Mouse (Mus musculus) adrenal gland, postnatal 10 days (tissue): ENCODE measurements around the gene Gm6502. TPM values are rescaled to one million over a fixed set of nuclear protein-coding genes. Genes with fewer than 3 reads are reported as not detected.
"Not testable (repeated sequence)": the region's sequence is repeated elsewhere in the genome, so short reads cannot be mapped to it uniquely, and the experiment has no call there.

Source experiments
- DNase-seq: peaks from one replicate; pipeline ENCODE4 v3.0.0; 2021; ENCODE audit warnings: mixed read lengths
- long read RNA-seq, 2 experiments: library from polyadenylated mRNA; stranded (forward); transcript quantifications; one replicate each; pipeline ENCODE4 v2.0.0; 2021
- total RNA-seq, 2 experiments: library from RNA; stranded (reverse); gene quantifications; 2 replicates each; pipeline ENCODE4 v1.2.3; 2021

Gene Gm6502
- total RNA-seq: not detected
- long read RNA-seq, experiment 1: 0 reads
- long read RNA-seq, experiment 2: 0 reads

- not testable (repeated sequence) for DNase-seq
Measured at GRCm38 (mm10) chr5:94314135-94314534, at the start of gene Gm6502. Gm6502 (plus strand) TSS chr5:94314435.

- not testable (repeated sequence) for DNase-seq
Measured at GRCm38 (mm10) chr5:94306696-94307095, 7.5 kb upstream of the Gm6502 start, which contains the start of gene A430089I19Rik. A430089I19Rik (minus strand) TSS chr5:94306796.

DNA sequence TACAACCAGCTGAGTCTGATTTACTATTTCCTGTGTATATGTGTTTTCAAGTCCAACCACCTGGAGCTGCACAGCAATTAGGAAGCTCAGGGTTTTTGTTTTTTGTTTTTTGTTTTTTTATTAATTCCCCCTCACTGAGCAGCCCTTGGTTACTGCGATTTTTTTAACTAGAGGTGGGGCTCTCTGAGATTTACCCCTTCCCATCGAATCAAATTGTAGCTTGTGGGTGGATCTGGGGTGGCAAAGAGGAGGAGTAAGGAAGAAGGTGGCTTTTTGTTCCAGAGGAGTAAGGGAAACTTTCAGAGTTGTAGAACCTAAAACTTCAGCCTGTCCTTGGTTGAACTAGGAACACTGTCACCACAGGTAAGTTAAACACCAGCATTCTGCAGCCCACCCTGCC lies 25.2 kb downstream of the Gm6502 start, which contains the start of gene AA792892:
TSS of gene AA792892 (plus strand) at position 301 of the 400 bp plus-strand sequence.
- DNase-seq: not testable (repeated sequence)

Other genes starting within 250 kb of the Gm6502 start
- gene BC061212, start 243.9 kb upstream of the Gm6502 start, total RNA-seq: not detected
- gene Gm6351, start 238.1 kb upstream of the Gm6502 start, total RNA-seq: not detected
- gene Gm3106, start 96.4 kb upstream of the Gm6502 start, total RNA-seq: not detected
- not detected for gene A430089I19Rik, start 7.6 kb upstream of the Gm6502 start, total RNA-seq
- gene AA792892, start 25.3 kb downstream of the Gm6502 start, total RNA-seq: not detected
- not detected for gene Gm7682, start 131.3 kb downstream of the Gm6502 start, total RNA-seq
- not detected for gene Gm3139, start 211.9 kb downstream of the Gm6502 start, total RNA-seq